Mouse (Mus musculus) thymus, postnatal 25 days (tissue): ENCODE data around the gene Rasgef1a.

Experiments
- DNase-seq: peaks from one replicate; pipeline ENCODE4 v3.0.0; 2022

The Rasgef1a gene

GRCm38 (mm10) chr6:118010756-118011615 is at the start of gene Rasgef1a:
TSS of gene Rasgef1a (plus strand) at chr6:118011438.
- no peak for DNase-seq

GRCm38 (mm10) chr6:117963201-117963600 is 48.0 kb upstream of the Rasgef1a start:
- DNase-seq: no peak

- DNase-seq: no peak
These were observed 44.5 kb upstream of the Rasgef1a start for GRCm38 (mm10) chr6:117966729-117967128.

DNA sequence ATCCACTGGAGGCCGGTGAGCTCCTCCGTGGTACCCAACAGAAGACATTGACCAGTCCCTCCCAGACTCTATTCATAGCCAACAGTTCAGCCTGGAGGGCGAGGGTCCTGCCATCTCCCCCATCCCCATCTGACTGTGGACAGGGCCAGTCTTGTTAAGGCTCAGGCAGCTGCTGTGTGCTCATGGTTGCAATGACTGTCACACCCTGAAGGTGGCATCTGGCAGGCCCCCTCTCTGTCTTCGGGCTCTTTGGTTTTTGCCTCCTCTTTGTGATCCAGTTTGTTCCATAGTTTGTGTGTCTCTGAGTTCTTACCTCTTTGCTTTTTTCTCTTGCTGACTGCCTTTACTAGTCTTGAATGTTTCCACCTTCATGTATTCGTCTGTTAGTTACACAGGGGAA is 24.1 kb upstream of the Rasgef1a start:
- no peak for DNase-seq

DNA sequence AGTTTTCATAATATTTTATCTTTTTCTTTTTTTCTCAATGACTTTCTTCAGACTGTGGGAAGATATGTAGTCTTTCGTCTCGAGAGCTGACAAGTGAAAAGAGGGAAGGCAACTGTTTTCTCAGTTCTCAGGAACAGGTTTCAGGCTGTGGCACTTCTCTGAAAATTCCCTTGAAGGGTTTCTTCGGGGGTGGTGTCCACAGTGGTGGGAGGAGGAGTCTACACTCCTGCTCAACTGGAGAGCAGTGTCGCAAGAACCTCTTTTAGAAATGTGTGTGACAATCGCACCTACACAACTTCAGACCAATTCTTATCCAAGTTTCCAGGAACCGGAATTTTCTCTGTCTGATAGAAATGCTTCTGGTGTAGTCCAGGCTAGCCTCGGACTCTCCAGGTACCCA is 22.0 kb upstream of the Rasgef1a start:
- no peak for DNase-seq

- no peak for DNase-seq
These were observed 20.6 kb upstream of the Rasgef1a start for GRCm38 (mm10) chr6:117990649-117991048.

DNA sequence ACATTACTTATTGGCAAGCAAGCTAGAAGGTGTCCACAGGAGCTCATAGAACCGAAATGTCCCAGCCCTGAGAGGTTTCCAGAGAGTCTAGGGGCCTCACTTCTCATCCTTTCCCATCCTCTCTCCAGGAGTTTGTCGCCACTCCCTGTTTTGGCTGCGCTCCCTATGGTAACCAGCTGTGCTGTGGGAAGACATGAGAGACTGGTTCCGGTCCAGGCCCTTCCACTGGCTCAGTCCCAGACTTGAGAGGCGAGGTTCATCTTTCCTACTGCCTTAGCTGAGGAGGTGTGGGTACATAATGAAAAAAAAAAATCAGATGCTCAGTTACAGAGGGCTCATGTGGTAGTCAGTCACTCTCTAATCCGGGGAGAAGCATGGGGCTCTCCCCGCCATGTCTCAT is 19.9 kb upstream of the Rasgef1a start:
- DNase-seq: no peak

GRCm38 (mm10) chr6:117991928-117992327 is 19.3 kb upstream of the Rasgef1a start:
- no peak for DNase-seq

DNA sequence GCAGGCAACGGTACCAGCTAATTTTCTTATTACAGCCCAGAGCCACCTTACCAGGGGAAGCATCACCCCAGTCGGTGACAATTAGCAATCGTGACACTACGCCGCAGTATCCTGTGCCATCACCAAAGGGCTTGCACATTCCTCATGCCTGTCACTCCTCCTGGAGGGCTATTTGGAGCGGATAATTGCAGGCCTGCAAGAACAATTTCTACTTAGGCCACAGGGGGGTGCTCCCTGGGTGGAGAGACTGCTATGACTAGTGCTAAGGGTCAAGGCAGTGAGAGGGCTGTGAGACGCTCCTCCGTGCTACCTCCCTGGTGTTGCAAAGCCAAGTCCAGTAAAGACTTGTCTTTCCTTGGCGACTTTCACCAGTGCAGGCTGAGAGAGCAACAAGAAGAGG is 16.1 kb upstream of the Rasgef1a start:
- DNase-seq: no peak

DNA sequence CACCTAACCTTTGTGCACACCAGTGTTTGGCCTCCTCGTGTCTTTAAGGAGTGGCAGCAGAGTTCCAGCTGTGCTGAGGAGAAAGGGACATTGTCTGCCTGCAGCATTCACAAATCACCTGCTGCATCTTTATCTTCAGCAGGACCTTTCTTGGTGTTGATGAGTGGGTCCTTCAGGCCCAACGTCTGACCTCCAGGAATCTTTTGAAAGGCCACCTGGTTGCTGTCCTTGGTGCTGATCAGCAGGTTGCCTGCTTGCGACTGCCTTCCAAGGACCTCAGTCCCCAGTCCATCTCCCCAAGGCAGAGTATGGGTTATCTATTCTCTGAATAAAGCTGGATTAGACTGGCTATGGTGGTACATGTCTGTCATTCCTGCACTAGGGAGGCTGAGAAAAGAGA is 10.0 kb upstream of the Rasgef1a start:
- DNase-seq: peak; percentile 6

DNA sequence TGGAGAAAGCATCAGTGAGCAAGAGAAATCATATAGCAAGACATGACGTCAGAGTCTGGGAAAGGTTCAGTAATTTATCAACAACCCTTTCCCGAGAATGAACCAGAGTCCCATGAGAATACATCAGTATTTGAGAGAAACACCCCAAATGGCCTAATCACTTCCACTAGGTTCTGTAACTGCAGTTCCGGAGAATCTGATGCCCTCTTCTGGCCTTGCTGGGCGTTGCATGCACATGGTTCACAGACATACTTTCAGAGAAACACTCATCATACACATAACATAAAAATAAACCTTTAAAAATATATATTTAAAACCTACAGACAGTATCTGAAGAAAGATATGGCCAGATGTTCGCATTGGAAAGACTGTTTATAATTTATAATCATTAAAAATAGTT is 3.9 kb upstream of the Rasgef1a start:
- peak; percentile 31 for DNase-seq

DNA sequence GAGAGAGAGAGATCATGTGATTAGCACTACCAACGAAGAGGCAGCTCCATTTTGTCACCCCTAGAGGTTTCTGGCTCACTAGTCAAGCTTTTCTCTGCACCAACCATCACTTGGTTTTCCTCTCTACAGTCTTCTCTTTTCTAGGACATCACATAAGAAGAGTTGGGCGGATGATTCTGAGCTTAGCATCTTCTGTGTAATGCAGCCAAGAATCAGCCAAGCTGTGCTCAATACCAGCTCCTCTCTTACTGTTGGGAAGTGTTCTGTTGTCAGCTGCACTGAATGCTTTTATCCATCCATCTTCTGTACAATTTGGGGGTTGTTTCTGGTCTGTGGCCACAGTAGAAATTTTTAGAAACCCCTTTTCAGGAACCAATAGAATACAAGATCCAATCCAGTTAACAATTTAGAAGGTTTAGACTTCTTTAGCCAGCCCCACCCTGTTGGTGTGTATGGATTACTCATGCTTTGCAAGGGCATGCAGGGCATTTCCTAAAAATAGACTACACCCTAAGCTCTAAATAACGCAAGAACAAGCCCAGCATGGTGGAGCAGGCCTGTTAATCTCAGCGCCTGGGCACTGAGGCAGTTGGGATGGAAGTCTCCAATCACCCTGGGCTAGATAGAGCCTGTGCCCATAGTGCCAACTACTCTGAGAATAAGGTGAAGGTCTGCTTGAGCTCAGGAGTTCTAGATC is 3.2 kb upstream of the Rasgef1a start:
- DNase-seq: no peak

- no peak for DNase-seq
These were observed 982 bp upstream of the Rasgef1a start for GRCm38 (mm10) chr6:118010256-118010655.

GRCm38 (mm10) chr6:118011616-118012316 is 528 bp downstream of the Rasgef1a start:
- no peak for DNase-seq

GRCm38 (mm10) chr6:118012317-118012700 is 1.1 kb downstream of the Rasgef1a start:
- DNase-seq: no peak

GRCm38 (mm10) chr6:118012987-118013866 is 2.0 kb downstream of the Rasgef1a start:
- no peak for DNase-seq

- no peak for DNase-seq
These were observed 3.6 kb downstream of the Rasgef1a start for GRCm38 (mm10) chr6:118014881-118015280.

- no peak for DNase-seq
These were observed 4.7 kb downstream of the Rasgef1a start for GRCm38 (mm10) chr6:118015971-118016370.

- no peak for DNase-seq
These were observed 7.4 kb downstream of the Rasgef1a start for GRCm38 (mm10) chr6:118018666-118019065.

GRCm38 (mm10) chr6:118019569-118019968 is 8.3 kb downstream of the Rasgef1a start:
- no peak for DNase-seq

- DNase-seq: no peak
These were observed 11.8 kb downstream of the Rasgef1a start for GRCm38 (mm10) chr6:118022898-118023635.

- DNase-seq: no peak
These were observed 15.8 kb downstream of the Rasgef1a start for GRCm38 (mm10) chr6:118027036-118027435.
